Mouse (Mus musculus) ES-E14 (cell line): Measurements from ENCODE around the gene Nrxn3. TPM values are rescaled to one million over a fixed set of nuclear protein-coding genes. Genes with fewer than 3 reads are reported as not detected.

Source experiments
- DNase-seq: peaks from one replicate; pipeline ENCODE4 v3.0.0-alpha.2; 2013; ENCODE audit warnings: low read depth, low spot score
- H3K27ac ChIP-seq: 2 replicates; pipeline ENCODE4 v1.5.1; 2012; ENCODE audit warnings: low read depth, mild to moderate bottlenecking, low read length, moderate library complexity, mixed read lengths; ENCODE audit not compliant: poor library complexity, insufficient read depth, severe bottlenecking
- H3K36me3 ChIP-seq: 2 replicates; pipeline ENCODE4 v1.6.1; 2012; ENCODE audit warnings: mild to moderate bottlenecking, low read length, moderate library complexity, mixed read lengths; ENCODE audit not compliant: control insufficient read depth, poor library complexity, insufficient read depth, severe bottlenecking
- H3K4me1 ChIP-seq, 2 experiments: fragments of 150-350 bp in 1 of 2; sonication (generic) in 1 of 2; 2 replicates each; pipeline ENCODE4 v1.6.1; 2012; ENCODE audit warnings: low read length in 2 of 2, mild to moderate bottlenecking in 1 of 2, mixed read lengths in 1 of 2; ENCODE audit not compliant: control insufficient read depth in 2 of 2, insufficient read depth in 2 of 2, poor library complexity in 1 of 2
- H3K4me3 ChIP-seq, 2 experiments: fragments of 150-350 bp in 1 of 2; sonication (generic) in 1 of 2; 2 replicates each; pipeline ENCODE4 v1.5.1; 2012; ENCODE audit warnings: low read length in 2 of 2, low read depth in 1 of 2, mild to moderate bottlenecking in 1 of 2, mixed read lengths in 1 of 2; ENCODE audit not compliant: insufficient read depth in 1 of 2, poor library complexity in 1 of 2, severe bottlenecking in 1 of 2
- H3K9ac ChIP-seq: 2 replicates; pipeline ENCODE4 v1.6.1; 2012; ENCODE audit warnings: low read depth, mild to moderate bottlenecking, low read length, mixed read lengths; ENCODE audit not compliant: poor library complexity, insufficient read depth, severe bottlenecking
- H3K9me3 ChIP-seq: fragments of 150-350 bp; sonication (generic); 2 replicates; pipeline ENCODE4 v1.6.1; 2012; ENCODE audit warnings: low read depth, mild to moderate bottlenecking, low read length; ENCODE audit not compliant: control insufficient read depth, insufficient read depth
- CHD2 ChIP-seq: IDR thresholded peaks from 2 replicates; pipeline ENCODE4 v1.6.1; 2014; ENCODE audit warnings: mild to moderate bottlenecking, low read depth, low read length, inconsistent platforms
- HCFC1 ChIP-seq: IDR thresholded peaks from 2 replicates; pipeline ENCODE4 v1.6.1; 2012; ENCODE audit warnings: low read length, inconsistent platforms, borderline replicate concordance; ENCODE audit not compliant: insufficient read depth
- MAFK ChIP-seq: IDR thresholded peaks from 2 replicates; pipeline ENCODE4 v1.6.1; 2014; ENCODE audit warnings: mild to moderate bottlenecking, low read depth, low read length, inconsistent platforms; ENCODE audit not compliant: insufficient read depth
- ZC3H11A ChIP-seq: IDR thresholded peaks from 2 replicates; pipeline ENCODE4 v1.6.1; 2012; ENCODE audit warnings: low read depth, mild to moderate bottlenecking, inconsistent platforms, low read length, borderline replicate concordance
- ZNF384 ChIP-seq: IDR thresholded peaks from 2 replicates; pipeline ENCODE4 v1.6.1; 2012; ENCODE audit warnings: low read depth, low read length, inconsistent platforms
- in situ Hi-C, 2 experiments: fragments of 600-800 bp; cut with MboI; formaldehyde crosslinking; loops; one replicate each; pipeline ENCODE4 v1.15.1; 2025; ENCODE audit warnings: low sequenced_read_pairs in 2 of 2, inconsistent platforms in 1 of 2; ENCODE audit not compliant: unreplicated experiment in 2 of 2
- total RNA-seq: library from RNA; depleted of rRNA; stranded (reverse); fragments of 300-350 nt; gene quantifications from 2 replicates; pipeline ENCODE4 v1.2.3, GENCODE M21; 2012

The Nrxn3 gene
- total RNA-seq, 1 experiment = 0.13 TPM

DNA sequence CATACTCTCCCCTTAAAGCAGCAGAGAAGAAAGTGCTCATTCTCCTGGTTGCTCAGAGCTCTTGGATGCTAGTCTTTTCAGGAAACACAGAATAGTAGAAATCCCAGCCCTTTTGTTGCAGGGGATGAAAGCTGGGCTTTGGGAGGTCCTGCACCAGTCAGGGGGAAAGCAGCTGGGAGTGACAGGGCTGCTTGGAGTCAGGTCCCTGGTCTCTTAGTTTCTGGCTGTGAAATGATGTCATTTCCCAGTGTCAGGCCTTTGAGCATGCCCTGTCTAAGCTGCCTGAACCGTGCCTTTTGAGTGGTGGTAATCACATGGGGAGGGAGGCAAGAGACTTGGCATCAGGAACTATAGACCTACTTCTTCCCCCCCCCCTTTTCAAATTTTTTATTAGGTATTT is 12.4 kb downstream of the Nrxn3 start:
- TF ChIP-seq MAFK = no peak
- no peak for TF ChIP-seq HCFC1
- no peak for TF ChIP-seq ZC3H11A
- TF ChIP-seq CHD2 = no peak
- TF ChIP-seq ZNF384 = no peak
- no peak overlapping the region for H3K27ac ChIP-seq
- H3K4me1 ChIP-seq = no peaks in the 10 kb centered on the region
- no peaks in the 10 kb centered on the region for H3K9me3 ChIP-seq
- DNase-seq = no peak
- in situ Hi-C loops = no loop called here
- H3K4me3 ChIP-seq = no peak overlapping the region
- no peak overlapping the region for H3K9ac ChIP-seq
- no peaks in the 10 kb centered on the region for H3K36me3 ChIP-seq

DNA sequence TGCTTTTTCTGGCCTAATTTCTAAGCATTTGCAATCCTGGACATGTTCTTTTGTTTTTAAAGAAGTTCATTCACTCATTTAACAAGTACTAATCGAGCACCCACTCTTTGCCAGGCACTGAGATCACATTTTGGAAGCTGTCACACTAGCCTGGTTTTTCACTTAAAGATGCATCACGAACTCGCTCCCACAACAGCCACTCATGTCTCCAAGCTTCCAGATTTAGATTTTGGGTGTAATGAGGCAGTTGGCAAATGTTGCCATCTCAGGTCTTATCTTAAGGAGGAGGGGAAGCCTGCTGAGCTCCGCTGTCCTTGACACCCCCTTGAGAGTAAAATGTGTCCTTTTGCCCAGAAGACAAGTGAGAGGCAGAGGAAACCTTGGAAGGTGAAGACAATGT is 14.4 kb downstream of the Nrxn3 start:
- no peaks in the 10 kb centered on the region for H3K9me3 ChIP-seq
- no peaks in the 10 kb centered on the region for H3K36me3 ChIP-seq
- in situ Hi-C loops = no loop called here
- H3K4me1 ChIP-seq = no peaks in the 10 kb centered on the region
- no peak overlapping the region for H3K9ac ChIP-seq
- TF ChIP-seq ZNF384 = no peak
- no peak for TF ChIP-seq HCFC1
- no peak for TF ChIP-seq CHD2
- no peak for TF ChIP-seq ZC3H11A
- TF ChIP-seq MAFK = no peak
- H3K27ac ChIP-seq = no peak overlapping the region
- DNase-seq = no peak
- H3K4me3 ChIP-seq = no peak overlapping the region

DNA sequence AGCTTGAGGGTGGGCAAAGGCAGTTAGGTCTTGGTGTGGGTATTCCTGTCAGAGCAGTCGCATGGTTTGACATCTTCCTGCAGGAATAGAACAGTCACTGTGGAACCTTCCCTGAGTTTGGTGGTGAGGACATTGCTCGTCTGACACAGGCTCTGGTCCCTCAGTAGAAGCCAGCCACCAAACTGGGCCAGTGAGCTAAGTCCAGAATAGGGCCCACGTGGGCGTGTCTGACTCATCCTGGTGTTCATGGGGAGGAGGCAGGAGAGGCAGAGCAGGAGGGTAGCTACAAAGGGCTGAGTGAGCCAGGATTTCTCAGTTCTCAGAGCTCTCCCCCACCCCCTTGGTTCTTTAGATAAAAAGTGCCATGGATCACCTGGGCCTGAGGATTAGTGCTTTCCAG is 15.9 kb downstream of the Nrxn3 start:
- no peak overlapping the region for H3K4me3 ChIP-seq
- no peaks in the 10 kb centered on the region for H3K4me1 ChIP-seq
- H3K9me3 ChIP-seq = no peaks in the 10 kb centered on the region
- DNase-seq = no peak
- no peak overlapping the region for H3K9ac ChIP-seq
- H3K27ac ChIP-seq = no peak overlapping the region
- TF ChIP-seq ZC3H11A = no peak
- TF ChIP-seq MAFK = no peak
- no peak for TF ChIP-seq CHD2
- no peak for TF ChIP-seq ZNF384
- no peak for TF ChIP-seq HCFC1
- in situ Hi-C loops = no loop called here
- no peaks in the 10 kb centered on the region for H3K36me3 ChIP-seq

- in situ Hi-C loops = no loop called here
- no peak for DNase-seq
- TF ChIP-seq ZC3H11A = no peak
- TF ChIP-seq ZNF384 = no peak
- no peak for TF ChIP-seq CHD2
- TF ChIP-seq MAFK = no peak
- TF ChIP-seq HCFC1 = no peak
- no peaks in the 10 kb centered on the region for H3K36me3 ChIP-seq
- H3K27ac ChIP-seq = no peak overlapping the region
- no peak overlapping the region for H3K9ac ChIP-seq
- H3K4me3 ChIP-seq = no peak overlapping the region
- H3K9me3 ChIP-seq = no peaks in the 10 kb centered on the region
- H3K4me1 ChIP-seq = no peaks in the 10 kb centered on the region
These were observed 24.1 kb downstream of the Nrxn3 start for GRCm38 (mm10) chr12:88746788-88747187.

- no peaks in the 10 kb centered on the region for H3K4me1 ChIP-seq
- H3K4me3 ChIP-seq = no peak overlapping the region
- H3K9me3 ChIP-seq = no peaks in the 10 kb centered on the region
- H3K36me3 ChIP-seq = no peaks in the 10 kb centered on the region
- TF ChIP-seq HCFC1 (no peak), CHD2 (no peak), MAFK (no peak), ZC3H11A (no peak), ZNF384 (no peak)
- no peak overlapping the region for H3K27ac ChIP-seq
- no peak overlapping the region for H3K9ac ChIP-seq
- no peak for DNase-seq
- in situ Hi-C loops = no loop called here
These were observed 42.1 kb downstream of the Nrxn3 start for GRCm38 (mm10) chr12:88764791-88765190.
